Mouse (Mus musculus) liver, postnatal 0 days (tissue): ENCODE results near the gene Aff3.

Experiments used
- CTCF ChIP-seq: sonication (generic); IDR thresholded peaks from 2 replicates; pipeline ENCODE4 v1.5.1; 2016; ENCODE audit warnings: antibody characterized with exemption, low read depth
- EP300 ChIP-seq: IDR thresholded peaks from 2 replicates; pipeline ENCODE4 v1.6.1; 2016; ENCODE audit warnings: antibody characterized with exemption, low read depth, mild to moderate bottlenecking

- no peak for TF ChIP-seq CTCF
- no peak for TF ChIP-seq EP300
Observed at GRCm38 (mm10) chr1:38222160-38222559, 442.6 kb downstream of the Aff3 start.
